Mouse (Mus musculus) lung, postnatal 0 days (tissue): ENCODE results near the gene Camk2n1. TPM values are rescaled to one million over a fixed set of nuclear protein-coding genes. Genes with fewer than 3 reads are reported as not detected.

Source experiments
- ATAC-seq: fragments of 200-750 bp; cut with Nextera tagmentation; 2 replicates; pipeline ENCODE4 v1.8.0; 2017; ENCODE audit warnings: moderate library complexity
- DNase-seq: peaks from one replicate; pipeline ENCODE4 v3.0.0-alpha.2; 2016; ENCODE audit warnings: low spot score
- H3K27ac ChIP-seq: fragments of 300-500 bp; sonication (generic); 2 replicates; pipeline ENCODE4 v1.5.1; 2014; ENCODE audit warnings: antibody characterized with exemption, mild to moderate bottlenecking, low read length, mixed read lengths
- H3K27me3 ChIP-seq: fragments of 300-500 bp; sonication (generic); replicated peaks from 2 replicates; pipeline ENCODE4 v1.6.1; 2014; ENCODE audit warnings: low read length, mixed read lengths; ENCODE audit not compliant: insufficient read depth
- H3K36me3 ChIP-seq: fragments of 300-500 bp; sonication (generic); 2 replicates; pipeline ENCODE4 v1.6.1; 2014; ENCODE audit warnings: low read length, mixed read lengths; ENCODE audit not compliant: insufficient read depth
- H3K4me1 ChIP-seq: fragments of 300-500 bp; sonication (generic); 2 replicates; pipeline ENCODE4 v1.6.1; 2014; ENCODE audit warnings: antibody characterized with exemption, low read depth, low read length, mixed read lengths; ENCODE audit not compliant: insufficient read depth
- H3K4me2 ChIP-seq: fragments of 300-500 bp; sonication (generic); replicated peaks from 2 replicates; pipeline ENCODE4 v1.6.1; 2014; ENCODE audit warnings: low read depth, mild to moderate bottlenecking, low read length, moderate library complexity, mixed read lengths
- H3K4me3 ChIP-seq: fragments of 300-500 bp; sonication (generic); 2 replicates; pipeline ENCODE4 v1.5.1; 2014; ENCODE audit warnings: low read depth, low read length
- H3K9ac ChIP-seq: fragments of 300-500 bp; sonication (generic); replicated peaks from 2 replicates; pipeline ENCODE4 v1.6.1; 2014; ENCODE audit warnings: low read depth, mild to moderate bottlenecking
- H3K9me3 ChIP-seq: fragments of 300-500 bp; sonication (generic); 2 replicates; pipeline ENCODE4 v1.6.1; 2016; ENCODE audit warnings: low read length, mixed read lengths
- CTCF ChIP-seq: IDR thresholded peaks from 2 replicates; pipeline ENCODE4 v1.5.1; 2016; ENCODE audit warnings: antibody characterized with exemption, mild to moderate bottlenecking
- EP300 ChIP-seq: IDR thresholded peaks from 2 replicates; pipeline ENCODE4 v1.6.1; 2016; ENCODE audit warnings: antibody characterized with exemption, mild to moderate bottlenecking, control low read depth
- WGBS: fragments of 180-500 bp; shearing (Covaris S2); extraction: QIAGEN DNeasy Blood & Tissue Kit; methylation state at CpG from one replicate; pipeline ENCODE4 v1.1.7; 2014; 5-methylcytosine and 5-hydroxymethylcytosine counted together
- polyA plus RNA-seq: library from polyadenylated mRNA; unstranded; fragments of >200 nt; fragmentation: Nextera tagmentation; extraction: Ambion mirVana; gene quantifications from 2 replicates; pipeline ENCODE4 v1.2.1, GENCODE M21; 2015

Camk2n1 gene
- polyA plus RNA-seq, 1 experiment from 2014 or later: 10.9 TPM

DNA sequence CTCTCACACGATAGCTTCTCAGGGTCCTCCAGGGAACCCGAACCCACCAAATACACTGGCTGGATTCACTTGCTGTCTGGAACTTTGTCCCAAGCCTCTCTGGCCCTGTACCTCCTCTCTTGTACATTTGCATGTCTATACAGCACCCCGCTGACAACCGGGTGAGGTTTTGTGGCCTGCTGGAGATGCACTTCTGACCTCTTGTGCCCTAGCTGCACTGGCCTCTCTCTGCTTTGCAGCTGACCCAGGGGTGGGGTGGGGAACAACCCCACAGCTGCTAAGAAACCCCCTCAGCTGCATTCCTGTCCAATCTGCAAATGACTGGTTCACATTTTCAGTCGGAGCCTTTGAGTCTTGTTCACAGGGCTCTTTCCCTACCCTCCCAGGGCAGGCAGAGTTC is 9.2 kb upstream of the Camk2n1 start:
- no peak for DNase-seq
- no peak for TF ChIP-seq CTCF
- Histone ChIP-seq H3K9me3 (no peaks in the 10 kb centered on the region), H3K4me2 (no peak overlapping the region), H3K4me3 (no peak overlapping the region), H3K27me3 (no peaks in the 10 kb centered on the region), H3K4me1 (no peaks in the 10 kb centered on the region), H3K9ac (no peak overlapping the region), H3K36me3 (peaks cover 5% of the 10 kb centered on the region; the same call in 1 of the 2 replicates), H3K27ac (no peak overlapping the region)
- 30% methylated on average over 5 of the region's 5 CpGs for WGBS
- no peak for ATAC-seq

- Histone ChIP-seq H3K4me3 (no peak overlapping the region), H3K4me2 (no peak overlapping the region), H3K27ac (no peak overlapping the region), H3K9ac (no peak overlapping the region), H3K9me3 (no peaks in the 10 kb centered on the region), H3K4me1 (no peaks in the 10 kb centered on the region), H3K36me3 (no peaks in the 10 kb centered on the region), H3K27me3 (no peaks in the 10 kb centered on the region)
- TF ChIP-seq CTCF: no peak
- TF ChIP-seq EP300: no peak
- ATAC-seq: no peak
- peak; percentile 19 for DNase-seq
- WGBS: 28% methylated on average over 13 of the region's 13 CpGs
Measured at GRCm38 (mm10) chr4:138446981-138447380, 7.1 kb upstream of the Camk2n1 start.

- Histone ChIP-seq H3K36me3 (no peaks in the 10 kb centered on the region), H3K9ac (no peak overlapping the region), H3K27me3 (no peaks in the 10 kb centered on the region), H3K4me3 (no peak overlapping the region), H3K9me3 (no peaks in the 10 kb centered on the region), H3K4me2 (no peak overlapping the region), H3K4me1 (no peaks in the 10 kb centered on the region), H3K27ac (no peak overlapping the region)
- peak; percentile 93 for ATAC-seq
- under 1% methylated on average over 8 of the region's 8 CpGs for WGBS
- peak; percentile 94 for DNase-seq
- TF ChIP-seq CTCF (peak; percentile 99), EP300 (no peak)
Measured at GRCm38 (mm10) chr4:138447387-138447786, 6.7 kb upstream of the Camk2n1 start.

DNA sequence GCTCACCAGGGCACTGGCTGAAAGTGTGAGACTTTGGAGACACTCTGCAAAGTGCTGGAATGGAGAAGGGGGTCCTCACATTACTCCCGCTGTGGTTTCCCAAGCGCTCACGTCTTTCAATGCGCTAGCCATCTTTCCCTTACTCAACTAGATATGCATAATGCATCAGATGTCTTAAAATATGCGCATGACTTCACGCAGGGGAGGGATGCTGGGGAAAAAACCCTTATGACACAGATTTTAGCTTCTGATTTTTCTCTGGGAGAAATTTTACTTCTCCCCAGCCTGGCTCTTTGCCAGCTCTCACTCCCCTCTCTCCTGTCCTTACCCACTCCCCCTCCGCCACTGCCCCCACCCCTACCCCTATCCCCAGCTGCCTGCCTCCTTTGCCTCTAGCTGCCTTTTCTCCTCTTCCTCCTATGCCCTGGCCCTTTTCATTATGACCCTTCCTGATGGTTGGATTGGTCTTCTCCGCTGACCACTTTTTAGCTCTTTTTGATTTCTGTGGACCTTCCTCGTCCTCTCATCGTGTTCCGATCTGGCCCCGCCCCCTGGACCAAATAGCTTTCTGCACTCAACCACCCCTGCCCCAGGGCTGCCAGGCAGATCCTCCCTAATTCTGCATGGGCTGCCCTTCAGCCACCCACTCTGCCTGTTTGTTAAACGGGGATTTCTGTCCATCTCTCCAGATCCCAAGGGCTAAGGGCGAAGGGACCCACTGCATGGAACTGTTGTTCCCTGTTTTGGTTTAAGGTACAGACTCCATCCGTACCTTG is 6.1 kb upstream of the Camk2n1 start:
- Histone ChIP-seq H3K4me2 (no peak overlapping the region), H3K4me1 (no peaks in the 10 kb centered on the region), H3K9me3 (no peaks in the 10 kb centered on the region), H3K27me3 (no peaks in the 10 kb centered on the region), H3K36me3 (no peaks in the 10 kb centered on the region), H3K27ac (no peak overlapping the region), H3K9ac (no peak overlapping the region), H3K4me3 (no peak overlapping the region)
- 47% methylated on average over 15 of the region's 15 CpGs for WGBS
- no peak for ATAC-seq
- no peak for DNase-seq
- no peak for TF ChIP-seq EP300
- TF ChIP-seq CTCF: no peak

DNA sequence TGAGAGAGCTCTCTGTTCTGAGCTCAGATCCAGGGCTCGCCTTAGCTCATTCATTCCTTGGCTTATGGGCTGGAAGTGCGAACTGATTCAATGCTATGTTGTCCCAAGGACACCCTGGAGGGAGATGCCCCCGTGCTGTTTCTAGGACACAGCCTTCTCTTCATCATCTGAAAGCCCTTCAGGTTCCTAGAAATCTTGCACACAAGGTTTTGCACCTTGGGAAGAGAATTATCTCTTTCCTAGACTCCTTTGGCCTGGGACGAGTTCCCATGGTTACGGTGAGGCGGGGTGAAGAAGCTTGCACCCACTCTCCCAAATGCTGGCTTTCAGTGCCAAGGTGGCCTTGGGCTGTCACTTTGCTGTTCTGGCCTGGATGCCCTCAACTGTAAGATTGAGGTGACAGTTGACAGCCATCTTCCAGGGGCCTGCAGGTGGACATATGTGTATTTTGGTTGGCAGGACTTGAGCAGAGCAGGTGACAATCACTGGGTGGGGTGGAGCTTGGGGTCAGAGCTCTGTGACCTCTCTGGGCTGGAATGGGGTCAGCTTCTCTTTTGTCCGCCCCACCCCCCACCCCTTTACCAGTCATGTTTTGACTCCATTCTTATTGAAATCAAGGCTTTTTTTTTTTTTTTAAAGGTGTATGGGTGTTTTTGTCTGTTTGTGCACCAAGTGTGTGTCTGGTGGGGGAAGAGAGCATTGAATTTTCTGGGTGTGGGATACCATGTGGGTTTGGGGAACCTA is 5.1 kb upstream of the Camk2n1 start:
- DNase-seq (no peak), ATAC-seq (no peak)
- H3K27ac ChIP-seq: no peak overlapping the region
- peaks cover 6% of the 10 kb centered on the region; the same call in 1 of the 2 replicates for H3K4me1 ChIP-seq
- no peak overlapping the region for H3K9ac ChIP-seq
- H3K4me3 ChIP-seq: no peak overlapping the region
- 59% methylated on average over 7 of the region's 7 CpGs for WGBS
- TF ChIP-seq EP300 (no peak), CTCF (no peak)
- H3K36me3 ChIP-seq: no peaks in the 10 kb centered on the region
- no peak overlapping the region for H3K4me2 ChIP-seq
- H3K27me3 ChIP-seq: no peaks in the 10 kb centered on the region
- H3K9me3 ChIP-seq: no peaks in the 10 kb centered on the region

DNA sequence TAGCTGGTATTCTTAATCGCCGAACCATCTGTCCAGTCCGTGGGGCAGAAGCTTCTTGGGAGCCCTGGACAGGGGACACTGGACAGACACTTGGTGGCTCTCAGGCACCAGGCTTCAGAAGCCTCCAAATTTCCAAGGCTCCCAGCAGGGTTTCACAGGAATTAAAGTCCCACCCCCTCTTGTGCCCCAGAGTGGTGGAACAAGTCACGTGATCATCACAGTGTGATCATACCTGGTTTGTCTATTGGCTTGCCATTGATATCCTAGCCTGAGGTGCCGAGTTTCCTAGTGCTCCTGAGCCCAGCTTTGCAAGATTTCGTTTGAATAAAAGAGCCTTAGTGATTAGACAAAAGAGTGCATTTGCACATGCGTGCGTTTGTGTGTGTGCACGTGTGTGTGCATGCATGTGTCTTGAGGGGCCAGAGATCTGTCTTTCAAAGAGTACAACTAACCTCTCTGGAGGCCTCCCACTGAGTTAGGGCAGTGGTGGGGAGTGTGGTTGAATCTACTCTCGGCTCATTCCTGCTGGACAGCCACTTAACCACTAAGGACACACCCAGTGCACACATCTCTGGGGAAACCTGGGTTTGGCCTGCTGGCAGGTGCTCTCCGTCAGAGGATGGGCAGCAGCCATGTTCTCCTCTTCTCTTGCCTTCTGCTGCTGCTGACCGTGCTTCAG is 4.3 kb upstream of the Camk2n1 start:
- TF ChIP-seq CTCF (no peak), EP300 (no peak)
- H3K27ac ChIP-seq: no peak overlapping the region
- ATAC-seq: no peak
- H3K9me3 ChIP-seq: no peaks in the 10 kb centered on the region
- H3K9ac ChIP-seq: no peak overlapping the region
- no peaks in the 10 kb centered on the region for H3K27me3 ChIP-seq
- peak; percentile 12 for DNase-seq
- 60% methylated on average over 12 of the region's 12 CpGs for WGBS
- H3K4me3 ChIP-seq: no peak overlapping the region
- H3K4me2 ChIP-seq: no peak overlapping the region
- no peaks in the 10 kb centered on the region for H3K36me3 ChIP-seq
- H3K4me1 ChIP-seq: peaks cover 6% of the 10 kb centered on the region; the same call in 1 of the 2 replicates
